Mouse (Mus musculus) limb, embryonic 14.5 days (tissue): Measurements from ENCODE around the gene Gprin1. TPM values are rescaled to one million over a fixed set of nuclear protein-coding genes. Genes with fewer than 3 reads are reported as not detected.

ENCODE experiments used
- ATAC-seq: fragments of 200-750 bp; cut with Nextera tagmentation; 2 replicates; pipeline ENCODE4 v1.8.0; 2017; ENCODE audit warnings: low read depth, moderate number of reproducible peaks, moderate TSS enrichment; ENCODE audit not compliant: low FRiP score
- DNase-seq: peaks from one replicate; pipeline ENCODE4 v3.0.0-alpha.2; 2015; ENCODE audit warnings: low spot score
- H3K27ac ChIP-seq: fragments of 300-500 bp; sonication (generic); replicated peaks from 2 replicates; pipeline ENCODE4 v1.5.1; 2014; ENCODE audit warnings: low read depth, mild to moderate bottlenecking, low read length, moderate library complexity, mixed read lengths
- H3K27me3 ChIP-seq: fragments of 300-500 bp; sonication (generic); 2 replicates; pipeline ENCODE4 v1.6.1; 2014; ENCODE audit warnings: low read length, mixed read lengths; ENCODE audit not compliant: control insufficient read depth, insufficient read depth
- H3K36me3 ChIP-seq: fragments of 300-500 bp; sonication (generic); 2 replicates; pipeline ENCODE4 v1.6.1; 2014; ENCODE audit warnings: mild to moderate bottlenecking, low read length, moderate library complexity, mixed read lengths; ENCODE audit not compliant: control insufficient read depth, insufficient read depth
- H3K4me1 ChIP-seq: fragments of 300-500 bp; sonication (generic); 2 replicates; pipeline ENCODE4 v1.6.1; 2014; ENCODE audit warnings: antibody characterized with exemption, low read length, mixed read lengths; ENCODE audit not compliant: control insufficient read depth, insufficient read depth
- H3K4me2 ChIP-seq: fragments of 300-500 bp; sonication (generic); replicated peaks from 2 replicates; pipeline ENCODE4 v1.6.1; 2014; ENCODE audit warnings: low read depth, mild to moderate bottlenecking, low read length, moderate library complexity; ENCODE audit not compliant: severe bottlenecking
- H3K4me3 ChIP-seq: fragments of 300-500 bp; sonication (generic); replicated peaks from 2 replicates; pipeline ENCODE4 v1.5.1; 2014; ENCODE audit warnings: low read length
- H3K9ac ChIP-seq: fragments of 300-500 bp; sonication (generic); 2 replicates; pipeline ENCODE4 v1.6.1; 2014; ENCODE audit warnings: mild to moderate bottlenecking, low read depth, low read length, moderate library complexity; ENCODE audit not compliant: severe bottlenecking
- H3K9me3 ChIP-seq: fragments of 300-500 bp; sonication (generic); 2 replicates; pipeline ENCODE4 v1.6.1; 2016; ENCODE audit warnings: low read length; ENCODE audit not compliant: control insufficient read depth
- POLR2A ChIP-seq: fragments of 200-500 bp; IDR thresholded peaks from 2 replicates; pipeline ENCODE4 v1.8.0; 2012; ENCODE audit warnings: inconsistent platforms, mild to moderate bottlenecking, moderate library complexity, borderline replicate concordance; ENCODE audit not compliant: insufficient read depth, insufficient read length; ENCODE audit errors: extremely low read depth
- WGBS: fragments of 180-500 bp; shearing (Covaris S2); extraction: QIAGEN DNeasy Blood & Tissue Kit; methylation state at CpG from one replicate; pipeline ENCODE4 v1.1.7; 2014; 5-methylcytosine and 5-hydroxymethylcytosine counted together
- polyA plus RNA-seq, 2 experiments: library from polyadenylated mRNA; depleted of rRNA in 1 of 2; stranded (reverse) in 1 of 2; unstranded in 1 of 2; fragments of >200 nt; fragmentation: Nextera tagmentation in 1 of 2; extraction: Ambion mirVana in 1 of 2; gene quantifications; 2 replicates each; pipeline versions ENCODE4 v1.2.1 to v1.2.3; 2012 to 2014

Gprin1 gene
- polyA plus RNA-seq, 2 experiments: 0.67 to 0.87 TPM

DNA sequence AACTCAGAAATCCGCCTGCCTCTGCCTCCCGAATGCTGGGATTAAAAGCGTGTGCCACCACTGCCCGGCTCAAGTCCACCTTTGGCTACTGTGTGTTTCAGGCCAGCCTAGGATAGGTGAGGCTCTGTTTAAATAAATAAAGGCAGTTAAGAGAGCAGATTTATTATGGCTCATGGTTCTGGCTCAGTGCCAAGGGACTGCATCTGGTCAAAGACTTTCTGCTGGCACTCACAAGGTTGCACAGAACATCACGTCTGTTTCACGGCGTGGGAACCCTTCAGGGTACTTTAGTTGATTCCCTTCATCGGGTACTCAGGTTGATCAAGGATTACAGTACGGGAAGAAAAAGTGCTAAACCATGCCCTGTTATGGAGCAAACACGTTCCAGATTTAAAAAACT lies 34.7 kb downstream of the Gprin1 start:
- no peak for TF ChIP-seq POLR2A
- Histone ChIP-seq H3K36me3 (no peaks in the 10 kb centered on the region), H3K4me3 (no peak overlapping the region), H3K9ac (no peak overlapping the region), H3K4me1 (no peaks in the 10 kb centered on the region), H3K9me3 (no peaks in the 10 kb centered on the region), H3K4me2 (no peak overlapping the region), H3K27ac (no peak overlapping the region), H3K27me3 (no peaks in the 10 kb centered on the region)
- ATAC-seq (no peak), DNase-seq (no peak)
- WGBS: 55% methylated on average over 10 of the region's 10 CpGs

- H3K9ac ChIP-seq: no peak overlapping the region
- H3K27ac ChIP-seq: no peak overlapping the region
- no peak overlapping the region for H3K4me3 ChIP-seq
- H3K9me3 ChIP-seq: no peaks in the 10 kb centered on the region
- H3K4me1 ChIP-seq: no peaks in the 10 kb centered on the region
- TF ChIP-seq POLR2A: no peak
- H3K27me3 ChIP-seq: no peaks in the 10 kb centered on the region
- no peak overlapping the region for H3K4me2 ChIP-seq
- WGBS: 43% methylated on average over 4 of the region's 4 CpGs
- DNase-seq (no peak), ATAC-seq (no peak)
- no peaks in the 10 kb centered on the region for H3K36me3 ChIP-seq
Measured at GRCm38 (mm10) chr13:54714393-54714792, 35.3 kb downstream of the Gprin1 start.

GRCm38 (mm10) chr13:54710866-54711265 lies 38.8 kb downstream of the Gprin1 start:
- H3K4me3 ChIP-seq: no peak overlapping the region
- no peak for TF ChIP-seq POLR2A

DNA sequence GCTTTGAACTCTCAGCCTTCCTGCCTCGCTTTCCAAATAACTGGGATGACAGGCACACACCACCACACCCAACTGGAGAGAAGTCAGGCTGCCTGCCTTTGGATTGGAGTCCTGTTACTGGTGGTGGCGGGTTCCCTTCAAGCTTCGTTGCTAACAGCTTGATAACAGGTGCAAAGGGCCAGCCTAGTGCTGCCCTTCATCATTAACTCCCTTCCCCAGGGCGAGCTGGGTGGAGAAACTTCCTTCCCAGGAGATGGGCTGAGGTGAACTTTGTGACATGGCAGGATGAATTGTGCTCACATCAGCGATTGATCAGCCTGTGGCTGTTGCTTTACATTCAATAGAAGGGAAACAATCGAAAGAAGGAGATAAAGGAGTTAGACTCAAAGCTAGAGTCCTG lies 44.8 kb downstream of the Gprin1 start:
- Histone ChIP-seq H3K4me3 (no peak overlapping the region), H3K9me3 (no peaks in the 10 kb centered on the region), H3K9ac (no peak overlapping the region), H3K36me3 (no peaks in the 10 kb centered on the region), H3K27ac (no peak overlapping the region), H3K4me1 (no peaks in the 10 kb centered on the region), H3K4me2 (no peak overlapping the region), H3K27me3 (no peaks in the 10 kb centered on the region)
- no peak for TF ChIP-seq POLR2A
- DNase-seq (no peak), ATAC-seq (no peak)
- 47% methylated on average over 6 of the region's 6 CpGs for WGBS

More at GRCm38 (mm10) chr13:54710866-54711265, 38.8 kb downstream of the Gprin1 start:
- no peak for DNase-seq
- Histone ChIP-seq H3K9ac (no peak overlapping the region), H3K4me1 (no peaks in the 10 kb centered on the region), H3K4me2 (no peak overlapping the region), H3K36me3 (no peaks in the 10 kb centered on the region), H3K27ac (no peak overlapping the region), H3K27me3 (no peaks in the 10 kb centered on the region), H3K9me3 (no peaks in the 10 kb centered on the region)
- no peak for ATAC-seq
- 82% methylated on average over 3 of the region's 3 CpGs for WGBS

- no peak for TF ChIP-seq POLR2A
- DNase-seq: no peak
- WGBS: 61% methylated on average over 7 of the region's 7 CpGs
- no peak overlapping the region for H3K4me2 ChIP-seq
- H3K27ac ChIP-seq: no peak overlapping the region
- H3K4me3 ChIP-seq: no peak overlapping the region
- no peaks in the 10 kb centered on the region for H3K4me1 ChIP-seq
- H3K9me3 ChIP-seq: no peaks in the 10 kb centered on the region
- no peak for ATAC-seq
- H3K27me3 ChIP-seq: no peaks in the 10 kb centered on the region
- no peak overlapping the region for H3K9ac ChIP-seq
- no peaks in the 10 kb centered on the region for H3K36me3 ChIP-seq
Measured at GRCm38 (mm10) chr13:54702507-54702906, 47.2 kb downstream of the Gprin1 start.

DNA sequence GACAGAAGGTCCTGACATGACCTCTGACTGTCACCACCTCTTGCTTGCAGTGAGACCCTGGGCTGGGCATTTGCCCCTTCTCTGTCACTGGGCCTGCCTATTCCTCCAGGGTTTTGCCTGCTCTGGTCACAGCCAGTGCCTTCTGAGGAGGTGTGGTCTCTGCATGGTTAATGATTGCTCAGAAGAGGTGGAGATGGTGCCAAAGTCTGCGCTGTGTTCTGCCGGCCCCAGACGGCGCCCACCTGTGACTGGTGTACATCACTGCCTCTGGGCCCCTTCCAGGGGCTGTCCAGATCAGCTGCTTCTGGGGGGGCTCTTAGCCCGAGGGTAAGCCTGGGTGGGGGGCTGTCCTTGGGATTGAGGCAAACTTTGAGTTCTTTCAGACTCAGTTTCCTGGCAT lies 48.4 kb downstream of the Gprin1 start, which contains the start of gene Cdhr2:
Gene Cdhr2 (plus strand): TSS at position 219 of the 400 bp plus-strand sequence.
- TF ChIP-seq POLR2A: no peak
- ATAC-seq: no peak
- Histone ChIP-seq H3K36me3 (no peaks in the 10 kb centered on the region), H3K4me3 (no peak within 1 kb of the TSS), H3K9ac (no peak within 1 kb of the TSS), H3K4me2 (no peak within 1 kb of the TSS), H3K27me3 (no peaks in the 10 kb centered on the region), H3K4me1 (no peaks in the 10 kb centered on the region), H3K27ac (no peak within 1 kb of the TSS), H3K9me3 (no peaks in the 10 kb centered on the region)
- DNase-seq: no peak
- WGBS: 66% methylated on average over 5 of the region's 5 CpGs
